Mouse (Mus musculus): ENCODE data around the gene Prr5l. TPM values are rescaled to one million over a fixed set of nuclear protein-coding genes. Genes with fewer than 3 reads are reported as not detected.
"Not testable (repeated sequence)": the region's sequence is repeated elsewhere in the genome, so short reads cannot be mapped to it uniquely, and the experiment has no call there.

The Prr5l gene
- polyA plus RNA-seq, 1 experiment from 2014 or later, result 3.9 TPM

DNA sequence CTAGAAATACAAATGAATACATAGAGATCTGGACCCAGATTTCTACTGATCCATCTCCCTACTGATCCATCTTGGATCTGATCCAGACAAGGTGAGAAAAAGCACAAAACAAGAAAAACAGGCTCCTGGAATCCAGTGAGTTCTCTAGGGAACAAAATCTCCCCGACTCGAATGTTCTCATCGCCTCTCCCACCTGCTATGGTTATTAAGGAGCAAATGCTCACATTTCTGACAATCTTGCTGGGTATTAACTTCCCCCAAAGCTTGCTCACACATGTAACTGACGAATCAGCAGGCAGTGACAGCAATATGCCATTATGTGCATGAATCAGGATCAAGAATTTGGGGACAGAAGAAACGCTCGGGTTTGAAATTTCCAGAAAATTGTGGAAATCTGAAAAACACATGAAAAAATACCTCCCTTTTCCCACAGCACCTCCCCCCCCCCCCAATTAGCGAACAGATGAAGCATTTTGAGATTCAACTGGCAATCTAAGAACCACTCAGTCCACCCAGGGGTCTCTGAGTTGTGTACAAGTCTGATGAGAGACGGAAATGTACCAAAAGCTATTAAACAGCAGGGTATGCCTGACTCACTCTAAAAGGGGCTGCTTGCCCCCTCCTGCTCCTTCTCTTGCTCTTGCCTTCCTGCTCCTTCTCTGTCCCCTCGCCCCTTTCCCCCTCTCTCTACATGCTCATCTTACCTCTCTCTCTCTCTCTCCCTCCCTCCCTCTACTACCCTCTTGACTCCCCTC is 123.1 kb downstream of the Prr5l start:
- Histone ChIP-seq H3K27me3 (no peaks in the 10 kb centered on the region), H3K4me2 (no peak overlapping the region), H3K27ac (replicated peaks) (no peak overlapping the region), H3K36me3 (replicated peaks) (no peaks in the 10 kb centered on the region), H3K9ac (no peak overlapping the region), H3K4me1 (replicated peaks) (peaks cover 11% of the 10 kb centered on the region; the same call in 1 of the 2 replicates), H3K4me3 (replicated peaks) (no peak overlapping the region), H3K9me3 (replicated peaks) (no peaks in the 10 kb centered on the region)
- 53% methylated on average over 9 of the region's 9 CpGs for WGBS (ENCODE audit: insufficient replicate concordance)
- ATAC-seq (ENCODE audit: insufficient read depth), result no peak

DNA sequence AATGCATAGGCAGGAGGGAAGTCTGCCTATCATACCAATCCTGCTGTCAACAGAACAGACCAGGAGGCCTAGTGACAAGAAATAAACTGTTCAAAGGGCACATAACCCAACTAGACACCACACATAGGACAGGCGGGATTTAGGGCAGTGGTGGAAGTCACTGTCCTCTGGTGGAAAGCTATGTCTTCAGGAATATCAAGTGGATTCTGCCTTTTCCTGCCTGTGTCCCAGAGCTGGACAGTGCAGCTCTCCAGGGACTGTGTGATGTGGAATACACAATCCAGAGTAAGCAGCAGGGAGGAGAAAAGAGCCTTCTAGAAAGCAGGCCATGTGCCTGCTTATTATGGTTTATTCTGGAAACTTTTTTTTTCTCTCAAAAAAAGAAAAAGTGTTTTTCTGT is 125.0 kb downstream of the Prr5l start:
- WGBS (ENCODE audit: insufficient replicate concordance), result 51% methylated on average over 1 of the region's 1 CpGs
- H3K4me3 ChIP-seq (replicated peaks), result no peak overlapping the region
- no peaks in the 10 kb centered on the region for H3K27me3 ChIP-seq
- peaks cover 4% of the 10 kb centered on the region; the same call in 1 of the 2 replicates for H3K4me1 ChIP-seq (replicated peaks)
- no peak overlapping the region for H3K4me2 ChIP-seq
- no peak overlapping the region for H3K27ac ChIP-seq (replicated peaks)
- no peaks in the 10 kb centered on the region for H3K9me3 ChIP-seq (replicated peaks)
- no peak overlapping the region for H3K9ac ChIP-seq
- ATAC-seq (ENCODE audit: insufficient read depth), result no peak
- H3K36me3 ChIP-seq (replicated peaks), result no peaks in the 10 kb centered on the region

DNA sequence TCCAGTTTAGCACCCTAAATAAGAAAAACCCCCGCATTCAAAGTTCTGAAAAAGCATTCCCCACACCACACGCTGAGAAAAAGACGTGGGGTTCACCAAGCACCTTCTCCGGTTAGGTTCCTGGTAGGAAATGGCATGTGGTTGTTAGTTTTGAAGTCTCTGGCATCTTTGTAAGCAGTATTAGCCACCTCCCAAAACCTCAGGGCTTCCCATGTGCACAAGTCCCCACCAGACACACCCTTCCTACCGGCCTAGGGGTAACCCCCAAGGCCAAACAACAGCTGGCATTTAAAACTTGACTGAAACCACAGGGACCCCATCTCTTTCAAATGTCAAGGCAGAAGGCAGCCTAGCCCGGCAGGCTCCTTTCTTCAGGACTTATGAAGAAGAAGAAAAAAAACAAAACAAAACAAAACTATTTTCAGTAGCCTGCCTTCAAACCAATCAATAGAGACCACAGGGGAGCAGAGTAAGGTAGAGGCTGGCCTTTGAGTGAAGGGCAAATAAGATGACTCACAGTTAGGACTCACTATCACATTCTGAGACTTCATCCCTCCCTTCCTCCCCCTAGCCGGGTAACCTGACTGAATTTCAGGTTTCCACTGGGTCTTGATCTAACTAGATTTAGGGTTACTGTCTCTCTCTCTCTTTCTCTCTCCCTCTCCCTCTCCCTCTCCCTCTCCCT is 126.6 kb downstream of the Prr5l start:
- 16% methylated on average over 7 of the region's 7 CpGs for WGBS (ENCODE audit: insufficient replicate concordance)
- H3K4me2 ChIP-seq, result no peak overlapping the region
- H3K27ac ChIP-seq (replicated peaks), result no peak overlapping the region
- no peaks in the 10 kb centered on the region for H3K4me1 ChIP-seq (replicated peaks)
- no peaks in the 10 kb centered on the region for H3K27me3 ChIP-seq
- H3K9ac ChIP-seq, result no peak overlapping the region
- H3K4me3 ChIP-seq (replicated peaks), result no peak overlapping the region
- H3K9me3 ChIP-seq (replicated peaks), result no peaks in the 10 kb centered on the region
- no peak for ATAC-seq (ENCODE audit: insufficient read depth)
- no peaks in the 10 kb centered on the region for H3K36me3 ChIP-seq (replicated peaks)

DNA sequence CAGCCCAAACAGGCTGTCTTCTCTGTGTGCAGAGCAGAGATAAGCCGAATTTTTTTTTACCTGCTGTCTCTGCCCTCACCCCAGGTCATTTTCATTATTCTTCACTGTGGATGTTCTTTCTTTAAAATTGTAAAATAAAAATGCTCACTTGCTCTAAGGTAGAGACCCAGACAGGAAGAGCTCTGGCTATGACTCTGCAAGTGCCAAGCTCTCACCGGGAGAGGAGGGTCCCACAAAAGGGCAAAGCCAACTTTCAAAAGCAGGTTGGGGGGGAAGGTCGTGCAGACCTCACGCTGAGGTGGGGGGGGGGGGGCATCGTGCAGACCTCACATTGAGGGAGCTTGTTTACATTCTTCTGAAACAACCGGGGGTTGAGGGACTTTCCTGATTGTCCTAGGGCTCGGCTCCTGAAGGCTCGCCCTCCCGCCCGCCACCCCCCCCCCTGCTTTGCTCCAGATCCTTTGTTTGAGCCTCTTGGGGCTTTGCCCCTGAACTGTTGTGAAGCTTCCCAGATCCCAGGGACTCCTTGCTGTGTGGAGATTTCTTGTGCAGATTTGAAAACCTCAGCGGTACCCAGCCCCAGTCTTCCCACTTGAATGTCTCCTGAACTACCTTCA is 127.8 kb downstream of the Prr5l start:
- no peak overlapping the region for H3K4me2 ChIP-seq
- no peaks in the 10 kb centered on the region for H3K36me3 ChIP-seq (replicated peaks)
- WGBS (ENCODE audit: insufficient replicate concordance), result 14% methylated on average over 11 of the region's 11 CpGs

DNA sequence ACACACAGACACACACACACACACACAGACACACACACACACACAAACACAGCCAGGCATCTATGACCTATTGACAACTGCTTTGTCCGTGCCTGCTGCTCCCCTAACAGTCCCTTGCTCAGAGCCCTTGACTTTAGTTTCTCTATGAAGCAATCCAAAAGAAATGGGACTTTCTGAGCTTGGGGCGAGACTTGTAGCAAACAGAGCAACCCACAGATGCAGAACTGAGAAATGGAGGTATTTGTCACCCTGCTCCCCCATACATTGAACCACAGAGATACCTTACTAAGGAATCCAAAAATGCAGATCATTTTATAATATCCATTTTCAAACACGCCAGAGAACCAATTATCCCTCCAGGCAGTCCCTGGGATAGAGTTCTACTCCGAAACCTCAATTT is 128.4 kb downstream of the Prr5l start:
- Histone ChIP-seq H3K27ac (replicated peaks) (no peak overlapping the region), H3K9me3 (replicated peaks) (no peaks in the 10 kb centered on the region), H3K4me1 (replicated peaks) (no peaks in the 10 kb centered on the region), H3K27me3 (no peaks in the 10 kb centered on the region), H3K36me3 (replicated peaks) (no peaks in the 10 kb centered on the region), H3K4me3 (replicated peaks) (no peak overlapping the region), H3K9ac (no peak overlapping the region), H3K4me2 (no peak overlapping the region)
- WGBS (ENCODE audit: insufficient replicate concordance), result 51% methylated on average over 4 of the region's 4 CpGs
- no peak for ATAC-seq (ENCODE audit: insufficient read depth)

More for the DNA sequence above, 127.8 kb downstream of the Prr5l start:
- Histone ChIP-seq H3K9ac (no peak overlapping the region), H3K4me1 (replicated peaks) (no peaks in the 10 kb centered on the region), H3K9me3 (replicated peaks) (no peaks in the 10 kb centered on the region), H3K27ac (replicated peaks) (no peak overlapping the region), H3K4me3 (replicated peaks) (no peak overlapping the region), H3K27me3 (no peaks in the 10 kb centered on the region)
- ATAC-seq (ENCODE audit: insufficient read depth), result no peak

DNA sequence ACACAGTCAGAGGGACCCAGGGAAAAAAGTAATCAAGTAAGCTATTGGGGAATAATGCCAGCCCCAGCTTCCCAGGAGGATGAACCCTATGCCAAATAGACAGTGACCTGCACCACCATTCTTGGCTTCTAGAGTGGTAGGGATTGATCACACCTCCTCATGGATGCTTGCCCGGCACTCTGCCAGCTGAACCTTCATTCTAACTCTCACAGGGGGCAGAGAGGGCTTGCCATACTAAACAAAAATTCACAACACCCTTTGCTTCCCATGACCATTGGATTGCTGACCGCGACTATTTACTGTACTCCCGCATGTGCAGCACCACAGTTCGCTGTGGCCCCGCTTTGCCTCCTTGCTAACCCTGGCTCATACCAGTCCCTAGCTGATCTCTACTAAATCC is 129.8 kb downstream of the Prr5l start:
- H3K4me3 ChIP-seq (replicated peaks), result no peak overlapping the region
- H3K9me3 ChIP-seq (replicated peaks), result no peaks in the 10 kb centered on the region
- 83% methylated on average over 6 of the region's 6 CpGs for WGBS (ENCODE audit: insufficient replicate concordance)
- H3K27ac ChIP-seq (replicated peaks), result no peak overlapping the region
- no peaks in the 10 kb centered on the region for H3K4me1 ChIP-seq (replicated peaks)
- no peak for ATAC-seq (ENCODE audit: insufficient read depth)
- H3K4me2 ChIP-seq, result no peak overlapping the region
- no peaks in the 10 kb centered on the region for H3K27me3 ChIP-seq
- H3K36me3 ChIP-seq (replicated peaks), result no peaks in the 10 kb centered on the region
- H3K9ac ChIP-seq, result no peak overlapping the region

DNA sequence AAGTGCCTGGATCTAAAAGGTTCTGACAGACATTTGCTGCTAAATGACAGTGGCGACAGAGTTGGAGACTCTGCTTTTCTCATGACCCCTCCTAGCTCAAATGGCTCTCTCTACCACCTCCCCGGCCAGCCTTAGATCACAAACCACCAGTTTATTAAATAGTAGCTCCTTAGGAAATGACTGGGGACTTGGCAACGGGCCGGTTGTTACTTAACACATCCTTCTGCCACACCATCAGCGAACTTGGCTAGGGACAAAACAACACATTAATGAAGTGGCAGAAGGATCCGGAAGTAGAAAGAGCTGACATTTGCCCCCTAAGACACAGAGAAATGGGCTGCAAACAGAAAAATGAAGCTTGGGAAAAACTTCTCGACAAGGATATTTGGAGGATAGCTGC is 130.4 kb downstream of the Prr5l start:
- H3K4me1 ChIP-seq (replicated peaks), result no peaks in the 10 kb centered on the region
- H3K9me3 ChIP-seq (replicated peaks), result no peaks in the 10 kb centered on the region
- no peaks in the 10 kb centered on the region for H3K36me3 ChIP-seq (replicated peaks)
- H3K4me3 ChIP-seq (replicated peaks), result no peak overlapping the region
- H3K4me2 ChIP-seq, result no peak overlapping the region
- no peak overlapping the region for H3K9ac ChIP-seq
- 52% methylated on average over 7 of the region's 7 CpGs for WGBS (ENCODE audit: insufficient replicate concordance)
- H3K27ac ChIP-seq (replicated peaks), result no peak overlapping the region
- ATAC-seq (ENCODE audit: insufficient read depth), result no peak
- H3K27me3 ChIP-seq, result no peaks in the 10 kb centered on the region

DNA sequence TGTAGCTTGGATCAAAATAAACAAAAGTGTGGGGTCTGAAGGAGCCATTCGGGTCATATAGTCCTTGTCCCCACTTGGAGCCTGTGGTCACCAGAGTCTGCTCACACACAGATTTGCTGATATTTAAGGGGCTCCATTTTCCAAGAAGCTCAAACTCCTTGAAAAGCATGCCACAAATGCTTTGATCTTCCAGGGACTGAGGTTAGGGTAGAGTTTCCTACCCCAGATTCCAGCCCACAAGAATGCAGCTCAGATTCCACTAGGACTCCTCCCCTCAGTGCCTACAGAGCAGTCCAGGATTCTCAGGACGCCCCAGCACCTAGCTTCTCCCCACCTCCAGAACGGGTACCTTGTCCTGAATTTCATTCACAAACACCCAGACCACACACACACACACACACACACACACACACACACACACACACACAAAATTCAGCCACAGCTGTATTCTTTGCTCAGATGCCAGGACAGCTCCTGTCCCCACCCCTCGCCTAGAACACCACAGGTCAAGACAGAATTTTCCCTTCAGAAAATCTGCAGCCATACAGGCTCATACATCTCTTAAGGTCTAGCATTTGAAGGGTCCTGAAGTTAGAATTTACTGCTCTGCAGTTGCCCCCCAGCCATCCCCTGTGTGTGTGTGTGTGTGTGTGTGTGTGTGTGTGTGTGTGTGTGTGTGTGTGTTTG is 131.4 kb downstream of the Prr5l start:
- H3K4me2 ChIP-seq, result no peak overlapping the region
- no peak overlapping the region for H3K4me3 ChIP-seq (replicated peaks)
- H3K9me3 ChIP-seq (replicated peaks), result no peaks in the 10 kb centered on the region
- no peaks in the 10 kb centered on the region for H3K36me3 ChIP-seq (replicated peaks)
- H3K27ac ChIP-seq (replicated peaks), result no peak overlapping the region
- no peaks in the 10 kb centered on the region for H3K4me1 ChIP-seq (replicated peaks)
- H3K27me3 ChIP-seq, result no peaks in the 10 kb centered on the region
- 42% methylated on average over 4 of the region's 4 CpGs for WGBS (ENCODE audit: insufficient replicate concordance)
- no peak for ATAC-seq (ENCODE audit: insufficient read depth)
- no peak overlapping the region for H3K9ac ChIP-seq

DNA sequence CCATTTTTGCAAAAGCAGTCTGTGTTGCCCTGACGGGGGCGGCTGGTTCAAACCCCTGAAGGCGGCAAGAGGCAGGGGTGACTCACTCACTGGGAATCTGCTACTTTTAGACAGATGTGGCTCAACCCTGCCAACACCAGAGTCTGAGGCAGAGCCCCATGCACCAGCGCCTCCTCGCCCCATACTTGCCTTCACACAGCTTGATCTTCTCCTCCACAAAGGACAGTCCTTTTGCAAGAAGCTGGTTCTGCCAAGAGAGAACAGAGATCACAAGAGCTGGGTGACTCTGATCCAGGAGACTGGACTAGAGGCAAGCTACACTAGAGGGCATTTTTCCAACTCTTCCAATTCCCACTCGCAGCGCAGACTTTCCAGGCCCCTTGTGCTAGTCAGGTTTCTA is 136.3 kb downstream of the Prr5l start:
- Histone ChIP-seq H3K9ac (no peak overlapping the region), H3K27ac (replicated peaks) (no peak overlapping the region), H3K36me3 (replicated peaks) (0 out of 2 replicates have a peak, but pooled peaks cover 3% of the 10 kb centered on the region), H3K4me2 (no peak overlapping the region), H3K9me3 (replicated peaks) (no peaks in the 10 kb centered on the region), H3K27me3 (no peaks in the 10 kb centered on the region), H3K4me1 (replicated peaks) (no peaks in the 10 kb centered on the region; the same call in 1 of the 2 replicates), H3K4me3 (replicated peaks) (no peak overlapping the region)
- 71% methylated on average over 7 of the region's 7 CpGs for WGBS (ENCODE audit: insufficient replicate concordance)
- ATAC-seq (ENCODE audit: insufficient read depth), result no peak

DNA sequence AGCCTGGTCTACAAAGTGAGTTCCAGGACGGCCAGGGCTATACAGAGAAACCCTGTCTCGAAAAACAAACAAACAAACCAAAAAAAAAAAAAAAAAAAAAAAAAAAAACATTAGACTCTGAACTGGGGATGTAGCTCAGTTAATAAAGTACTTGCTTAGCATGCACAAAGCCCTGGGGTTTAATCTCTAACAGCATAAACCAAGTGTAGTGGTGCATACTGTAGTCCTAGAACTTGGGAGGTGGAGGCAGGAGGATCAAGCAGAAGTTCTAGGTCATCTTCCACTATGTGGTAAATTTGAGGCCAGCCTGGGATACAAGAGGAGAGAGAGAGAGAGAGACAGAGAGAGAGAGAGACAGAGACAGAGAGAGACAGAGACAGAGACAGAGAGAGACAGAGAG is 137.2 kb downstream of the Prr5l start:
- not testable (repeated sequence) for H3K9me3 ChIP-seq (replicated peaks); H3K27ac ChIP-seq (replicated peaks); H3K4me3 ChIP-seq (replicated peaks); H3K9ac ChIP-seq; H3K36me3 ChIP-seq (replicated peaks); ATAC-seq (ENCODE audit: insufficient read depth); H3K4me1 ChIP-seq (replicated peaks); H3K4me2 ChIP-seq; H3K27me3 ChIP-seq
- 36% methylated on average over 2 of the region's 2 CpGs for WGBS (ENCODE audit: insufficient replicate concordance)
